Mouse (Mus musculus): Measurements from ENCODE around the gene Fstl1.

GRCm38 (mm10) chr16:37869470-37870231, 93.0 kb downstream of the Fstl1 start:
- no peak for TF ChIP-seq CTCF (IDR thresholded peaks at IDR 0.05; ENCODE audit: low read depth)
- no peak for TF ChIP-seq EP300 (IDR thresholded peaks at IDR 0.05; ENCODE audit: low read depth)
